Mouse (Mus musculus) small intestine, adult 2 months (tissue): ENCODE results near the gene Slc33a1. TPM values are rescaled to one million over a fixed set of nuclear protein-coding genes. Genes with fewer than 3 reads are reported as not detected.
A peak's percentile ranks its signal among the peaks of the same experiment; 100 is the strongest.

ENCODE experiments used
- H3K27ac ChIP-seq: fragments of 200-500 bp; 2 replicates; pipeline ENCODE4 v1.5.1; 2012; ENCODE audit warnings: low read depth, low read length, control low read depth, inconsistent platforms; ENCODE audit not compliant: insufficient read depth
- H3K27me3 ChIP-seq: fragments of 200-500 bp; 2 replicates; pipeline ENCODE4 v1.6.1; 2012; ENCODE audit warnings: mild to moderate bottlenecking, moderate library complexity, low read length, inconsistent platforms; ENCODE audit not compliant: control insufficient read depth, insufficient read depth
- H3K36me3 ChIP-seq: fragments of 200-500 bp; 2 replicates; pipeline ENCODE4 v1.6.1; 2012; ENCODE audit warnings: mild to moderate bottlenecking, low read length, control low read depth, inconsistent platforms; ENCODE audit not compliant: control insufficient read depth, insufficient read depth
- H3K4me1 ChIP-seq: fragments of 200-500 bp; 2 replicates; pipeline ENCODE4 v1.6.1; 2012; ENCODE audit warnings: low read length, inconsistent platforms, mixed read lengths; ENCODE audit not compliant: control insufficient read depth, insufficient read depth, insufficient read length
- H3K4me3 ChIP-seq: fragments of 200-500 bp; 2 replicates; pipeline ENCODE4 v1.5.1; 2012; ENCODE audit warnings: low read depth, mild to moderate bottlenecking, control low read depth, inconsistent platforms, low read length, moderate library complexity
- CTCF ChIP-seq: fragments of 200-500 bp; IDR thresholded peaks from 2 replicates; pipeline ENCODE4 v1.5.1; 2012; ENCODE audit warnings: low read depth, mild to moderate bottlenecking, control low read depth, inconsistent platforms, low read length, moderate library complexity, mixed read lengths; ENCODE audit not compliant: insufficient replicate concordance, insufficient read length; ENCODE audit errors: extremely low read depth
- POLR2A ChIP-seq: fragments of 200-500 bp; IDR thresholded peaks from 2 replicates; pipeline ENCODE4 v1.6.1; 2012; ENCODE audit warnings: low read depth, mild to moderate bottlenecking, control low read depth, inconsistent platforms, low read length, moderate library complexity
- WGBS: fragments of 180-500 bp; shearing (Covaris S2); methylation state at CpG from one replicate; pipeline ENCODE4 v1.1.7; 2018; 5-methylcytosine and 5-hydroxymethylcytosine counted together
- polyA plus RNA-seq: library from polyadenylated mRNA; depleted of rRNA; stranded (reverse); fragments of >200 nt; gene quantifications from 2 replicates; pipeline ENCODE4 v1.2.3, GENCODE M21; 2012; rRNA removed

The Slc33a1 gene
- polyA plus RNA-seq = 13.1 and 15.1 TPM in 2 replicates

GRCm38 (mm10) chr3:63964100-63964921 is at the start of gene Slc33a1:
Gene Slc33a1, minus strand, starts transcription at chr3:63964768.
- Histone ChIP-seq H3K4me3 (peak within 1 kb of the TSS; percentile 90), H3K36me3 (no peaks in the 10 kb centered on the region), H3K27me3 (0 out of 2 replicates have a peak, but pooled peaks cover 2% of the 10 kb centered on the region), H3K27ac (peak within 1 kb of the TSS; percentile 82), H3K4me1 (peaks cover 2% of the 10 kb centered on the region; the same call in 1 of the 2 replicates)
- under 1% methylated on average over 69 of the region's 69 CpGs for WGBS
- TF ChIP-seq POLR2A = peak; percentile 72; the same call in 1 of the 2 replicates
- TF ChIP-seq CTCF = no peak

GRCm38 (mm10) chr3:63988722-63989440 is 24.3 kb upstream of the Slc33a1 start:
- H3K27ac ChIP-seq = no peak overlapping the region
- H3K36me3 ChIP-seq = peaks cover 52% of the 10 kb centered on the region
- H3K4me1 ChIP-seq = no peaks in the 10 kb centered on the region
- H3K27me3 ChIP-seq = no peaks in the 10 kb centered on the region
- no peak overlapping the region for H3K4me3 ChIP-seq
- TF ChIP-seq CTCF (no peak), POLR2A (no peak)
- WGBS = 92% methylated on average over 3 of the region's 3 CpGs

- Histone ChIP-seq H3K4me3 (no peak overlapping the region), H3K36me3 (peaks cover 48% of the 10 kb centered on the region), H3K27me3 (no peaks in the 10 kb centered on the region), H3K27ac (no peak overlapping the region), H3K4me1 (no peaks in the 10 kb centered on the region)
- TF ChIP-seq CTCF (no peak), POLR2A (no peak)
- WGBS = 75% methylated on average over 1 of the region's 1 CpGs
Observed at GRCm38 (mm10) chr3:63986656-63987055, 22.1 kb upstream of the Slc33a1 start.

- Histone ChIP-seq H3K4me3 (no peak overlapping the region), H3K4me1 (peaks cover 2% of the 10 kb centered on the region; the same call in 1 of the 2 replicates), H3K27ac (no peak overlapping the region), H3K27me3 (no peaks in the 10 kb centered on the region), H3K36me3 (peaks cover 13% of the 10 kb centered on the region)
- WGBS = 79% methylated on average over 4 of the region's 4 CpGs
- TF ChIP-seq CTCF (no peak), POLR2A (no peak)
Observed at GRCm38 (mm10) chr3:63977895-63978294, 13.3 kb upstream of the Slc33a1 start.

GRCm38 (mm10) chr3:63975955-63976908 is 11.7 kb upstream of the Slc33a1 start, which contains the start of gene Gmps:
Gene Gmps, plus strand, starts transcription at chr3:63976106.
- Histone ChIP-seq H3K36me3 (peaks cover 6% of the 10 kb centered on the region), H3K4me1 (peaks cover 2% of the 10 kb centered on the region; the same call in 1 of the 2 replicates), H3K4me3 (peak within 1 kb of the TSS; percentile 99), H3K27ac (peak within 1 kb of the TSS; percentile 68), H3K27me3 (no peaks in the 10 kb centered on the region)
- WGBS = under 1% methylated on average over 67 of the region's 67 CpGs
- TF ChIP-seq POLR2A = peak; percentile 72; the same call in 1 of the 2 replicates
- no peak for TF ChIP-seq CTCF

- H3K27me3 ChIP-seq = 0 out of 2 replicates have a peak, but pooled peaks cover 2% of the 10 kb centered on the region
- no peaks in the 10 kb centered on the region for H3K36me3 ChIP-seq
- no peak overlapping the region for H3K4me3 ChIP-seq
- TF ChIP-seq POLR2A (no peak), CTCF (no peak)
- 80% methylated on average over 2 of the region's 2 CpGs for WGBS
- H3K4me1 ChIP-seq = peaks cover 2% of the 10 kb centered on the region; the same call in 1 of the 2 replicates
- H3K27ac ChIP-seq = no peak overlapping the region
Observed at GRCm38 (mm10) chr3:63965929-63966328, 1.4 kb upstream of the Slc33a1 start.

GRCm38 (mm10) chr3:63964922-63965249 is 318 bp upstream of the Slc33a1 start:
- H3K27me3 ChIP-seq = 0 out of 2 replicates have a peak, but pooled peaks cover 2% of the 10 kb centered on the region
- 0 out of 2 replicates have a peak overlapping the region, but pooled peaks have one; percentile 9 for H3K27ac ChIP-seq
- peak overlapping the region; percentile 90; the same call in 1 of the 2 replicates for H3K4me3 ChIP-seq
- no peak for TF ChIP-seq POLR2A
- TF ChIP-seq CTCF = no peak
- WGBS = 84% methylated on average over 6 of the region's 6 CpGs
- no peaks in the 10 kb centered on the region for H3K36me3 ChIP-seq
- H3K4me1 ChIP-seq = peaks cover 2% of the 10 kb centered on the region; the same call in 1 of the 2 replicates
